Mouse (Mus musculus): ENCODE results near the gene Trp53bp1.

DNA sequence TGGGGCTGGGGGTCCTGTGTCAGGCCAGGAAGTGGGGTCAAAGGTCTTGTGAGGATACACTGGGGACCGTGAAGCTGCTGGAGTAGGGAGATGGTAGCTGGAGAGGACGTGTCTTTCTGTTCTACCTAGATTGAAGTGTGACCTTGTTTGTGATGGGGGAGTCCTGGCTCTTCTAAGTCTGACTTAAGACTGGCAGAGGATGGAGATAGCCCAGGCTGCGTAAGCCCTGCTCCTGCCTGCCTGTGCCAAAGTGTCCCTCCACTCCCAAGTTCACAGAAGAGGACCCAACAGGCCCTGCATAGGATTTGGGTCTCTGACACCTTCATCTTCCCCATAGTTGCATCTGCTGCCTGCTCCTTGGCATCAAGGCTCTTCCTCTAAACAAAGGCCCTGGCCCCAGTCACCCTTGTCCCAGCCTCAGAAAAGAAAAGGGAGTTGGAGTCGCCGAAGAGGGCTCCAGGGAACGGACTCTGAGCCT lies 25.6 kb upstream of the Trp53bp1 start:
- TF ChIP-seq CTCF (conservative IDR thresholded peaks at IDR 0.05; ENCODE audit: low read length) (no peak), NANOG (IDR thresholded peaks at IDR 0.05; ENCODE audit: borderline replicate concordance, low read length) (no peak)

Measured in E14TG2a.4 (cell line).